Mouse (Mus musculus): ENCODE results near the gene Aldh1a2. TPM values are rescaled to one million over a fixed set of nuclear protein-coding genes. Genes with fewer than 3 reads are reported as not detected.

The Aldh1a2 gene
- total RNA-seq (2021) = 1 to 10 TPM; 4.7 to 6.2 TPM
- long read RNA-seq, experiment 1, partial matches to known transcripts = 0 of 1 reads
- long read RNA-seq, experiment 1, other reads (novel, unspliced or antisense) = 0 of 1 reads
- long read RNA-seq, experiment 2, partial matches to known transcripts = 0 of 3 reads
- long read RNA-seq, experiment 2, other reads (novel, unspliced or antisense) = 0 of 3 reads

DNA sequence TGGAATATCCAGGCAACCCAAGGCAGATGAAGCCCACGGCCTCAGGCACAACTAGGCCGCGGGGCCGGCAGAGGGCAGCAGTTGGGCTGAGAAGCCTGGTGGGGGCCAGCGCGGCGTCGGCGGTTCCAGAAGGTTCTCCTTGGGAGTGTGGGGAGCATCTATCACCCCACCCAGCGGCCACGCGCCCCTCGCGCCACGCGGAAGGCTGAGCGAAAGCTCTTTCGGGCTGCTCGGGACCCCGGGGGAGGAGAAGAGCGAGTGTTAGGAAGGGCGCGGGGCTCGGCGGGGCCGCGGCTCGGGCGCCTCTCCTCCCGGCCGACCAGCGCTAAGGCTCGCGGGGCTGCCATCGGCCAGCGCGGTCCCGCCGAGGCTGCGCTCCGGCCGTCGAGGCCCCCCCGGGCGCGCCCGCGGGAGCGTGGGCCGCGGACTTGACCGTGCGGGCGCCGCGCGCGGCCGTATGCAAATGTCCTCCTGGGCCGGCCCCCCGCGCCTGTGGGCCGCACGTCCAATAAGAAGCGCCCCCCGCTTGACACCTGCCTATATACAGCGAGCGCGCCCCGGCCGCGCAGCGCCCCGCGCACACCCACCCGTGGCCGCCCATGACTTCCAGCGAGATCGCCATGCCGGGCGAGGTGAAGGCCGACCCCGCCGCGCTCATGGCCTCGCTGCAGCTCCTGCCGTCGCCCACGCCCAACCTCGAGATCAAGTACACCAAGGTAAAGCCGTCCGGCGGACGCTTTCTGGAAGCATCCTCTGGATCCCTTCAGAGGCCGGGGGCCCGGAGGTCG lies at the start of gene Aldh1a2:
TSS of gene Aldh1a2 (plus strand) at position 542 of the 788 bp plus-strand sequence.
- DNase-seq (ENCODE audit: low spot score in 2 of 2) = peak; percentile 7 to 21

DNA sequence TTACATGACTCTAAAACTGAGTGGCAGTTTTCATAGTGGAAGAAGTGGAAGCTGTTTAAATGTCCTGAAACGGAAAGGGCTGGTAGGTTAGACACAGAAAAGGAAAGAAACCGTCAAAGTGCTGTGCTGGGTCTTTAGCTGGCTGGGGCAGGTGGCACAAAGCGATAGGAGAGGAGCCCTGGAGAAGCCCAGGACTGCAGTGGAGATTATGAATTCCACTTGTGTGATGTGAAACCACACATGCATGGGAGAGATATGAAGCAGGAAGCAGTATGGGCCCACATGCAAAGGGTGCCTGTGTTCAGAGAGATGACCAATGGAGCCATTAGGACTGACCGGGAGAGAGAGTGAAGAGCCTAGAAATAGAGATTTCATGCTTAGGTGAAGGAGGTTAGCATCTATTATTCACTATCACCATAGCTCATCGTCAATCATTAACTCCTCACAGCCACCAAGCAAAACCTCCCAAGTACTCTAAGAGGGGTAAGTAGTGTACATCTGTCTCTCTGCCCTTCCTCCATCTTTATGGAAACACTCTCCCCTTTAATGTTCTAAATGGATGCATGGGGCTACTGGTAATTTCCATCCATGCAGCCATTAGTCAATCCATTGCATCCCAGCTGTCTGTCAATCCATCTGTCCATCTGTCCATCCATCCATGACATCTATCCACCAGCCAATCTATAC lies 49.4 kb upstream of the Aldh1a2 start:
- DNase-seq (ENCODE audit: low spot score in 2 of 2) = no peak

- peak in 1 of 2 experiments; percentile 26 for DNase-seq (ENCODE audit: low spot score in 2 of 2)
Measured at GRCm38 (mm10) chr9:71166871-71167465, 48.6 kb upstream of the Aldh1a2 start.

- peak; percentile 32 to 57 for DNase-seq (ENCODE audit: low spot score in 2 of 2)
Measured at GRCm38 (mm10) chr9:71167473-71168215, 47.9 kb upstream of the Aldh1a2 start.

DNA sequence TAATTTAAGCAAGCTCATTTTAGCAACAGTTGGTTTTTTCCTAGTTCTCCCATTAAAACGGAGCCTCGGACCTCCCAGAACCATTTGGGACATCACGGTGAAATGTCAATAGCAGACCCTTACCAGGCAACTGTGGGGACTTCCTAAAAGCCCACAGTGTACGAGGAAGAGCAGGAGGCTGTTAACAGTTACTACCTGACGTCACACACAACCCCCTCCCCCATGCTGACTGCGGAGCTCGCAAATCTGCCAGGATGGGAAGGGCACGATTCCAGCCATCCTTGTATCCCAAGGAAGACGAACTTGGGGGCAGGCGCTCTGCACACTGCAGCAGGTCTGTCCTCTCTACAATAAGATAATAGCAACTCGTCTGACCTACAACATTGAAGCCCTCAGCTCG lies 47.1 kb upstream of the Aldh1a2 start, which contains the start of gene Aqp9:
TSS of gene Aqp9 (minus strand) at position 172 of the 400 bp plus-strand sequence.
- no peak for DNase-seq (ENCODE audit: low spot score in 2 of 2)

DNA sequence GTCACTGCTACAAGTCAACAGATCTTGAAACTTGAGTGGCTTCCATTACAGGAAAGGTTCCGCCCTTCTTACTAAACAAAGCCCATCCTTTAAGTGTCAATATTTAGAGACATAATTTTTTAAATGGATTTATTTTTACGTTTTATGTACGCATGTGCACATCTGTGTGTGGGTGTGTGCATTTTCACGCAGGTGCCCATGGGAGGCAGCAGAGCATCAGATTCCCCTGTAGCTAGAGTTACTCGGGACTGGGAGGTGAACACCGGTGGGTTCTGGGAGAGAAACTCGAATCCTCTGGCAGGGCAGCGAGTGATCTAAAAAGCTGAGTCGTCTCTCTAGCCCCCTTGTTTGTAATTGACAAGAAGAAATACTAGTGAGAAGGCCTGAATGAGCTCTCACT lies 42.1 kb upstream of the Aldh1a2 start:
- no peak for DNase-seq (ENCODE audit: low spot score in 2 of 2)

- no peak for DNase-seq (ENCODE audit: low spot score in 2 of 2)
Measured at GRCm38 (mm10) chr9:71174316-71174975, 41.1 kb upstream of the Aldh1a2 start.

- DNase-seq (ENCODE audit: low spot score in 2 of 2) = no peak
Measured at GRCm38 (mm10) chr9:71175686-71176085, 39.9 kb upstream of the Aldh1a2 start.

GRCm38 (mm10) chr9:71179276-71179896 lies 36.2 kb upstream of the Aldh1a2 start:
- no peak for DNase-seq (ENCODE audit: low spot score in 2 of 2)

DNA sequence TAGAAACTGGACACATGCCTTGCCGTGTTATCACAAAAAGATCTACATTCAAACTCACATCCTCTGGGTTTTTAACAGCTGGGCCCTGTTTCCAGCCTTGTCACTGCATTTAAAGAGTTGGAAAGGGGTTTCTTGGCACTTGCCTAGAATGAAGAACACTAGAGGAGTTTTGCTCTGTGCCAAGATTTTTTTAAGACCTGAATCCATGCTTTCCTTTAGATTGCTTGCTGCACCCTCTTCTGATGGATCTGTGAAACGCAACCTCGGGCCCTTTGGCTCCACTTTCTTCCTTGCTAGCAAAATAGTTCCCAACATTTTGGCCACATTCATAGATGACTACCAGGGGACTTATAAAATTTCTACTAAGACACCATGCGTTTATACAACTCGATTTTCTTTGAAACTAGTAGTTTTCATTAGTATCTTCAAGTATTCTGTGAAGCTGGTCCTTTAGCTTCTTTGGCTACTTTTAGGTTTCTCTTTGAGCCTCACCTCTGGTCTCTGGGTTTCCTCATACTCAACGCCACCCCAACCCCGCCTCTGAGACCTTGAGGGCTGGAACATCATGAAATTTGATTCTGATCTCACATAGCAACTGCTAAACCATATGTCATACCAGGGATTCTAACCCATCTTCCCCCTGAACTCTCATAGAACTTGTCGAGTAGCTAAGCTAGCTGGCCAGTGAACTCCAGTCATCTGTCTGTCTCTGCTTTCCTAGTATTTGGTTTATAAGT lies 35.5 kb upstream of the Aldh1a2 start:
- DNase-seq (ENCODE audit: low spot score in 2 of 2) = no peak

DNA sequence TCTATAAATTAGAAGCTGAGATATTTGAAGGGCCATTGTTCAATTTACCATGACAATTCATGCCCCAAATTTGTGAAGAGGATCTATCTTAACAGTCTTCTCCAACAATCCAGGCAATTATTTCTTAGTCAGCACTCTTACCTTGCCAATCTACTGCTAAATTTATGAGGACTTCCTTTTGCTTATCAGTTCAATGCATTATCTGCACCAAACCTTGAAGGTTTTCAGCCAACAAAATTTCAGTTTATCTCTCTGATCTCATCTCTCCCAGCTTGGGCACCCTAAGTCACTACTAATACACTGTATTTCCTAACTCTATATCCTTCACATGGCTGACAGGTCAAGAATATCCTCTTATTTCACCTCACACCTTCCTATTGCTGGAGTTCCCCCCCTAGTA lies 30.3 kb upstream of the Aldh1a2 start:
- DNase-seq (ENCODE audit: low spot score in 2 of 2) = no peak

DNA sequence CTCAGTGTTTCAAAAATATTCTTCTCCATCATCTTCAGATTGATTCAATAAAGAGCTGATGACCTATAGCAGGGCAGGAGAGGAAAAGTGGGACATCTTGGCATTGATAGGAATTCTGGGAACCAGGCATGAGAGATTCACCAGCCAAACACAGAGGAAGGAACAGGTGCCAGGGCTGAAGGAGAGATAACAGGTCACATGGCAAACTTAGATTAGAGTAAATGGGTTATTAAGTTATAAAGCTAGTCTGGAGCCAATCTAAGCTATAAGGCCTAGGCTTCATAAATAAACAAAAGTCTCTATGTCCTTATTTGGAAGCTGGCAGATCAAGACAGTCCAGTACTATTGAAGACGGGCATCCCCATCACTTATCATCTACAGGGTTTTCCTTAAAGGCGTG lies 29.8 kb upstream of the Aldh1a2 start:
- no peak for DNase-seq (ENCODE audit: low spot score in 2 of 2)

GRCm38 (mm10) chr9:71187396-71187795 lies 28.2 kb upstream of the Aldh1a2 start:
- DNase-seq (ENCODE audit: low spot score in 2 of 2) = no peak

DNA sequence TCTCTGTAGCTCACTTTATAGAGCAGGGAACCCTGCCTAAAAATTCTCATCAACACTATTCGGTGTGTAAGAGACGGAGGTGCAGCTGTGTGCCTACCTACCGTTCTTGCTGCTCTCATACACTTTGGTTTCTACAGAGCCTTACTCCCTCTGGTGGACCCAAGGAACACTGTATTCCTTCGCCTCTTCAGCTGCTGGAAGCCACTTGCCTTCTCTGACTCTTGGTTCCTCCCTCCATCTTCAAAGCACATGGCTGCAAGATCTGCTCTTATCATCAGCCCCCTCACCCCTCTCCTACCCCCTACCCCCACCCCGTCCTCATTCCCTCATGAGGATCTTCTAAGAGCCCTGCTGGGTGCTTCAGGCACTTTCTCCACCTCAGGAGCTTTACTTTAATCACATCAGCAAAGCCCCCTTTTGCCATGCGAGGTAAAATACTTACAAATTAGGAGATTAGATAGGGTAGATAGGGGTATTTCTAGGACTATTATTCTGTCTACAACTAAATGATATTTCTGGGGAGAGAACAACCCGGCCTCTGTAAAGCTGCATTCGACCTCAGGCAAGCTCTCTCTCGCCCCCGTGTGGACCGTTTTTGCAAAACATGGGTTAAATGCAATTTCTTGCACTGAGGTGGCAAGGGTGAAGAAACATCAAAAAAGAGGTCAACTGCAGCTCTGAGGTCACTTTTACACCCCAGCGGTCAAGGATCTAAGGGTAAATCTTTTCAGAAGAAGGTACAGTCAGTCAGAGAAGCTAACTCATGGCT lies 26.8 kb upstream of the Aldh1a2 start:
- DNase-seq (ENCODE audit: low spot score in 2 of 2) = peak; percentile 45 to 54

GRCm38 (mm10) chr9:71198826-71199225 lies 16.8 kb upstream of the Aldh1a2 start:
- DNase-seq (ENCODE audit: low spot score in 2 of 2) = no peak

DNA sequence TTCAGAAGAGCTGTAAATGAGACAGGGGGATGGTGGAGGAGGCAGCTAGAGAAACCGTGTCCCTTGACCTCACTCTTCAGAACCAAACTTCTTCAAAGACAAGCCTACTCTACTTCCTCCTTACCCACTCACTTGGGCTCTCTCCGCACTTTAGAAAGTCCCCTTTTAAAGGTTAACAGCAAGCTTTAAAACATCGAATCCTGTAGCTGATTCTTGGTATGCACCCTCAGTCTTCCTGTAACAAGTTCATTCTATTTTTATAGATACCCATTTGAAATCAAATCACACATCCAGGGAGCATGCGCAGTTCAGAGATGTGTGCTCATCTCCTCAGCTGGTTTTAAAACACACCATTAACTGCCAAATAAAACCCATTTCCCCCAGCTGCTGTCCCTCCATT lies 13.3 kb upstream of the Aldh1a2 start:
- no peak for DNase-seq (ENCODE audit: low spot score in 2 of 2)

DNA sequence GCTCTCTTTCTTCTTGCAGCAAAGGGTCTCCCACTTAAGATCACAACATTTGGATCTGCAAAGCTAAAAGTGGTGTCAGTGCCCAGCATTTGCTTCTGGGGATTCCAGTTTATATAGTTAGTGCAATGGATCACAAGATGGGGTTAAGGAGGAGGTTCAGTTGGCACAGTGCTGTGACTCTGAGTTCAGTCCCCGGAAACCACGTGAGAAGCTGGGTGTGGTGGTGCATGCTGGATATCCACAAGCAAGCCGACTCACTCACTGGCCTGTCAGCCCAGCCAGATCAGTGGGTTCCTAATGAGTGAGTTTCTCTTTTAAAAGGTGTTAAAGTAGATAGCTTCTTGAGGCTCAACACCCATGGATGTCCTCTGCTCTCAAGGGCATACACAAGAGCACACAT lies 6.3 kb upstream of the Aldh1a2 start:
- DNase-seq (ENCODE audit: low spot score in 2 of 2) = no peak

DNA sequence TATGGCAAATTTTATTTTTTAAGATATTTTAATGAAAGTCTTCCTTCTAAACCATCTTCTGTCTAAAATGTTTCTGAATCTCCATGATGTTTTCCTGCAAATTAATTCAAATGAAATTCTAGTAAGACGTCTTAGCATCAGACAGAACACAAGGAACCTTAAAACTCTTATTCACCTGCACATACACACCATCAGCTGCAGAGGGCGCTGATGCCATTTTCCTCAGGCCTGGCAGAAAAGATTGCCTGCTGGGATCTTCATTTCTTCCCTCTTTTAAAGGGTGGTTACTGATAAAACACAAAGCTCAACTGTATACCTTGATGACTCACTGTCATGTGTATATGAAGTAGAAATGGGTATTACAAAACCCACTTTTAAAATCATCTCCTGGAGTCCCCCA lies 4.7 kb upstream of the Aldh1a2 start:
- peak; percentile 22 to 51 for DNase-seq (ENCODE audit: low spot score in 2 of 2)

GRCm38 (mm10) chr9:71213636-71214035 lies 2.0 kb upstream of the Aldh1a2 start:
- no peak for DNase-seq (ENCODE audit: low spot score in 2 of 2)

Measured in layer of hippocampus, postnatal 14 days (tissue).